Mouse (Mus musculus) hindbrain, embryonic 14.5 days (tissue): ENCODE data around the gene Hist3h2ba. TPM values are rescaled to one million over a fixed set of nuclear protein-coding genes. Genes with fewer than 3 reads are reported as not detected.

Source experiments
- ATAC-seq: fragments of 200-750 bp; cut with Nextera tagmentation; 2 replicates; pipeline ENCODE4 v1.8.0; 2017; ENCODE audit warnings: moderate number of reproducible peaks, mild to moderate bottlenecking, moderate TSS enrichment, moderate library complexity; ENCODE audit not compliant: low FRiP score
- DNase-seq: peaks from one replicate; pipeline ENCODE4 v3.0.0-alpha.2; 2015; ENCODE audit warnings: low spot score
- H3K27ac ChIP-seq: fragments of 300-500 bp; sonication (generic); 2 replicates; pipeline ENCODE4 v1.5.1; 2014; ENCODE audit warnings: mild to moderate bottlenecking, moderate library complexity
- H3K27me3 ChIP-seq: fragments of 300-500 bp; sonication (generic); 2 replicates; pipeline ENCODE4 v1.6.1; 2014; ENCODE audit warnings: mild to moderate bottlenecking, low read length, mixed read lengths; ENCODE audit not compliant: control insufficient read depth, insufficient read depth
- H3K36me3 ChIP-seq: fragments of 300-500 bp; sonication (generic); replicated peaks from 2 replicates; pipeline ENCODE4 v1.6.1; 2014; ENCODE audit not compliant: control insufficient read depth, insufficient read depth
- H3K4me1 ChIP-seq: fragments of 300-500 bp; sonication (generic); replicated peaks from 2 replicates; pipeline ENCODE4 v1.6.1; 2014; ENCODE audit warnings: antibody characterized with exemption, low read length, mixed read lengths; ENCODE audit not compliant: control insufficient read depth, insufficient read depth
- H3K4me2 ChIP-seq: fragments of 300-500 bp; sonication (generic); replicated peaks from 2 replicates; pipeline ENCODE4 v1.6.1; 2014; ENCODE audit warnings: mild to moderate bottlenecking, moderate library complexity
- H3K4me3 ChIP-seq: fragments of 300-500 bp; sonication (generic); replicated peaks from 2 replicates; pipeline ENCODE4 v1.5.1; 2014; ENCODE audit warnings: mild to moderate bottlenecking, low read length
- H3K9ac ChIP-seq: fragments of 300-500 bp; sonication (generic); 2 replicates; pipeline ENCODE4 v1.6.1; 2014
- H3K9me3 ChIP-seq: fragments of 300-500 bp; sonication (generic); 2 replicates; pipeline ENCODE4 v1.6.1; 2016; ENCODE audit warnings: low read length; ENCODE audit not compliant: control insufficient read depth
- WGBS: fragments of 180-500 bp; shearing (Covaris S2); extraction: QIAGEN DNeasy Blood & Tissue Kit; methylation state at CpG from one replicate; pipeline ENCODE4 v1.1.7; 2014; 5-methylcytosine and 5-hydroxymethylcytosine counted together
- polyA plus RNA-seq: library from polyadenylated mRNA; unstranded; fragments of >200 nt; fragmentation: Nextera tagmentation; extraction: Ambion mirVana; gene quantifications from 2 replicates; pipeline ENCODE4 v1.2.1, GENCODE M21; 2014

Hist3h2ba gene
- polyA plus RNA-seq, 1 experiment from 2014 or later = 138 TPM

DNA sequence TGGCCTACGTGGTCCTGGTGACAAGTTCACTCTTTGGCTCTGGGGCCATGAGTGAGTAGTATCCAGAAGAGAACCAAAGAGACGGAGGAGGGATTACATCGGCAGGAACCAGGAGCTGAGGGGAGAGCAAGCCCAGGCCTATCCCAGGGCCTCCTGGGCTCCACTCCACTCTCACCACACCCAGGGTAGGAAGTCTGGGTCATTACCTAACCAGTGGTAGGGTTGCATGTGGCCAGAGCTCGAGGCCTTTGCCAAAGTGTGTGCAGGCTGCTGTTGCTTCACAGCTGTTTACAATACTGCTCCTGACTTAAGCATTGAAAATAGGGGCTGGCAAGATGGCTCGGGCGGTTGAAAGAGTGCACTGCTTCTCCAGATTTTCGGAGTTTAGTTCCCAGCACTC is 30.9 kb downstream of the Hist3h2ba start:
- peaks cover 41% of the 10 kb centered on the region for H3K4me1 ChIP-seq
- H3K4me2 ChIP-seq = peak overlapping the region; percentile 100
- H3K27ac ChIP-seq = no peak overlapping the region

GRCm38 (mm10) chr11:58980381-58980990 is 31.8 kb downstream of the Hist3h2ba start:
- DNase-seq (no peak), ATAC-seq (no peak)
- Histone ChIP-seq H3K9me3 (no peaks in the 10 kb centered on the region), H3K4me2 (peak overlapping the region; percentile 18), H3K4me1 (peaks cover 40% of the 10 kb centered on the region), H3K9ac (no peak overlapping the region), H3K36me3 (peaks cover 29% of the 10 kb centered on the region), H3K27me3 (no peaks in the 10 kb centered on the region), H3K4me3 (no peak overlapping the region), H3K27ac (no peak overlapping the region)
- WGBS = 75% methylated on average over 5 of the region's 5 CpGs

More for the DNA sequence above, 30.9 kb downstream of the Hist3h2ba start:
- DNase-seq (no peak), ATAC-seq (no peak)
- Histone ChIP-seq H3K4me3 (peak overlapping the region; percentile 98; the same call in 1 of the 2 replicates), H3K9ac (peak overlapping the region; percentile 94), H3K9me3 (no peaks in the 10 kb centered on the region), H3K36me3 (peaks cover 21% of the 10 kb centered on the region), H3K27me3 (no peaks in the 10 kb centered on the region)
- 80% methylated on average over 7 of the region's 7 CpGs for WGBS

GRCm38 (mm10) chr11:58981541-58982447 is 33.1 kb downstream of the Hist3h2ba start:
- peaks cover 31% of the 10 kb centered on the region for H3K4me1 ChIP-seq
- no peak overlapping the region for H3K4me3 ChIP-seq
- peaks cover 43% of the 10 kb centered on the region for H3K36me3 ChIP-seq
- no peak overlapping the region for H3K4me2 ChIP-seq
- 56% methylated on average over 14 of the region's 14 CpGs for WGBS
- no peaks in the 10 kb centered on the region for H3K27me3 ChIP-seq
- no peak overlapping the region for H3K9ac ChIP-seq
- H3K27ac ChIP-seq = no peak overlapping the region
- DNase-seq (peak; percentile 55), ATAC-seq (no peak)
- H3K9me3 ChIP-seq = no peaks in the 10 kb centered on the region

GRCm38 (mm10) chr11:58982471-58983097 is 33.9 kb downstream of the Hist3h2ba start:
- ATAC-seq (no peak), DNase-seq (no peak)
- H3K27me3 ChIP-seq = no peaks in the 10 kb centered on the region
- H3K36me3 ChIP-seq = peaks cover 50% of the 10 kb centered on the region
- no peak overlapping the region for H3K4me3 ChIP-seq
- no peak overlapping the region for H3K27ac ChIP-seq
- H3K4me2 ChIP-seq = no peak overlapping the region
- no peaks in the 10 kb centered on the region for H3K9me3 ChIP-seq
- 85% methylated on average over 18 of the region's 18 CpGs for WGBS
- no peak overlapping the region for H3K9ac ChIP-seq
- peaks cover 27% of the 10 kb centered on the region for H3K4me1 ChIP-seq

GRCm38 (mm10) chr11:58983691-58984341 is 35.1 kb downstream of the Hist3h2ba start:
- Histone ChIP-seq H3K9ac (no peak overlapping the region), H3K4me3 (no peak overlapping the region), H3K27ac (no peak overlapping the region), H3K4me1 (peaks cover 25% of the 10 kb centered on the region), H3K4me2 (no peak overlapping the region), H3K27me3 (no peaks in the 10 kb centered on the region), H3K9me3 (no peaks in the 10 kb centered on the region), H3K36me3 (peaks cover 63% of the 10 kb centered on the region)
- ATAC-seq (no peak), DNase-seq (no peak)
- 87% methylated on average over 6 of the region's 6 CpGs for WGBS

DNA sequence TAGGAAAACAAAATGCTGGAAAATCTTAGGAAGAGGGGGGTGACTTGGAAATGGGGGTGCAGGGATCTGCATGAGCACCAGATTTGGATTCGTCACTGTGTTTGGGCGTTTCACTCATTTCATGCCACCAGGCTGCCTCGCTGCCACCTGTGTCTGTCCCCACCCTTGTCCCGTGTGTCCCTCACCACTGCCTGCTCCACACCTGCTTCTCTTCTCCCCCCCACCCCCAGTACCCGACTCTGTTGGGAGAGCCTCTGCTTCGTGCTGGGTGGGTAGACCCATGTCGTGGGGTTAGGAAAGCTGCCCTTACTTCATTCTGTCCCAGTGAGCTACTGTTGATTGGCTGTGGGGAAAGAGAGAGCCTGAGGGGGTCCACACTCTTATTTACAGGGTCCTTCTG is 35.9 kb downstream of the Hist3h2ba start:
- ATAC-seq (no peak), DNase-seq (no peak)
- H3K9me3 ChIP-seq = no peaks in the 10 kb centered on the region
- H3K9ac ChIP-seq = no peak overlapping the region
- no peak overlapping the region for H3K4me2 ChIP-seq
- H3K27ac ChIP-seq = no peak overlapping the region
- no peaks in the 10 kb centered on the region for H3K27me3 ChIP-seq
- peaks cover 71% of the 10 kb centered on the region for H3K36me3 ChIP-seq
- H3K4me3 ChIP-seq = no peak overlapping the region
- peaks cover 17% of the 10 kb centered on the region for H3K4me1 ChIP-seq
- 98% methylated on average over 7 of the region's 7 CpGs for WGBS

- H3K4me1 ChIP-seq = peaks cover 9% of the 10 kb centered on the region; the same call in 1 of the 2 replicates
- H3K9ac ChIP-seq = no peak overlapping the region
- peaks cover 79% of the 10 kb centered on the region for H3K36me3 ChIP-seq
- H3K4me2 ChIP-seq = no peak overlapping the region
- DNase-seq = no peak
- no peaks in the 10 kb centered on the region for H3K9me3 ChIP-seq
- ATAC-seq = no peak
- 96% methylated on average over 3 of the region's 3 CpGs for WGBS
- no peak overlapping the region for H3K4me3 ChIP-seq
- no peaks in the 10 kb centered on the region for H3K27me3 ChIP-seq
- H3K27ac ChIP-seq = no peak overlapping the region
Measured at GRCm38 (mm10) chr11:58985299-58985917, 36.7 kb downstream of the Hist3h2ba start.

DNA sequence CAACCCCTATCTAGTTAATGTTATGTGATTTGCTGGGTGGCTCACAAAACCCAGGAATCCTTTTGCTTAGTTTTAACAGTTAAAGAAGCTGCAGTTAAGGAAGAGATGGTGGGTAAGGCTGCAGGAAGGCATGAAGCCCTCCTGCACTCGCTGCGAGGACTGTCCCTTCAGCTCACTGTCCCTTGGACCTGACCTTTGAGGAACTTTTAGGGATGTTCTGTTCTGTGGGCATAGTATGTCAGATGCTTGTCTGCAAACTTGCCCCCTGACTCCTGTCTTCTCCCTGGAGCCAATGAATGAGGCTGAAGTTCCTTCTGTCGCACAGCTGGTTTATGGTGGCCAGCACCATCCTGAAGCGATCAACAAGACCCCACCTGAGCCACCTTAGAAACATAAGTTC is 40.4 kb downstream of the Hist3h2ba start:
- no peak overlapping the region for H3K4me2 ChIP-seq
- H3K4me3 ChIP-seq = no peak overlapping the region
- no peak for DNase-seq
- no peaks in the 10 kb centered on the region for H3K27me3 ChIP-seq
- 98% methylated on average over 4 of the region's 4 CpGs for WGBS
- H3K9ac ChIP-seq = no peak overlapping the region
- no peak overlapping the region for H3K27ac ChIP-seq
- ATAC-seq = no peak
- 0 out of 2 replicates have a peak, but pooled peaks cover 2% of the 10 kb centered on the region for H3K4me1 ChIP-seq
- H3K9me3 ChIP-seq = no peaks in the 10 kb centered on the region
- peaks cover 75% of the 10 kb centered on the region for H3K36me3 ChIP-seq
